Mouse (Mus musculus) cortical plate, adult 2 months (tissue): ENCODE measurements around the gene Sgsh.

Experiments
- CTCF ChIP-seq: fragments of 200-500 bp; IDR thresholded peaks from 2 replicates; pipeline ENCODE4 v1.5.1; 2011; ENCODE audit warnings: mild to moderate bottlenecking, control low read depth, low read length; ENCODE audit not compliant: insufficient read depth; ENCODE audit errors: extremely low read depth
- POLR2A ChIP-seq: fragments of 200-500 bp; IDR thresholded peaks from 2 replicates; pipeline ENCODE4 v1.6.1; 2011; ENCODE audit warnings: mild to moderate bottlenecking, low read length, control low read depth; ENCODE audit not compliant: insufficient read depth; ENCODE audit errors: extremely low read depth

DNA sequence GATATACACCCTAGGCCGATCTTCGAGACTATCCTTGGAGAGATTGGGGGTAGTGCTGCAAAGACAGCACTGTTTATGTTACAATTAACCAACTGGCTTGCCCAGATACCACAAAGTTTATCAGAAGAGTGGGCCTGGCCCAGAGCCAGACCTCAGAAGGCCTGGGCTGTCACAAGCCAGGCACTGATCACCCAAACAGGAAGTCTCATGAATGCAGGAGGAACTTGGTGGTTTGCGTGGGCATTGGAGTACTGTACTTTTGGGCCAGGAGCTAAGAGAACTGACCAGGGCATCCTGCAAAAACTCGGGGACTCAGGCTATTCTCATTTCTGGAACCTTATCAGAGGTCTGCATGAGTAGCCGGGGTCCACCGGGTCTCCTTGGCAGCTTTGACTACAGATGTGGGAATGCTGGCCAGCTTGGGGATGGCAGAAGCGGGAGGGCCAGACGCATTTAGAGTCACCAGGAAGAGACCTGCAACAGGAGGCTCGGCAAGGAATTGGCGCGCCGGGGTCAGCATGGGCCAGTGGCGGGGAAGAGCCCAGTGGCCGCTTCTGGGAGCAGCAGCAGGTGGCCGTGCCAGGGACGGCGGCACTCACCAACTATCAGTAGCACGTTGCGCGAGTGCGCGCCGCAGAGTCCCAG is 416 bp downstream of the Sgsh start:
- TF ChIP-seq CTCF (no peak), POLR2A (no peak)
